Mouse (Mus musculus): Measurements from ENCODE around the gene Mycbp2.

GRCm38 (mm10) chr14:103345011-103345410 lies 1.6 kb downstream of the Mycbp2 start:
- TF ChIP-seq POLR2A (IDR thresholded peaks at IDR 0.05; ENCODE audit: borderline replicate concordance, low read depth, low read length) (no peak), CTCF (IDR thresholded peaks at IDR 0.05; ENCODE audit: low read depth, low read length) (no peak)

Measured in bone marrow macrophage, adult 2 months (primary cell).